Mouse (Mus musculus): ENCODE data around the gene Atf7. TPM values are rescaled to one million over a fixed set of nuclear protein-coding genes. Genes with fewer than 3 reads are reported as not detected.

Gene Atf7
- total RNA-seq, 2 experiments from 2014 or later = 34.2 to 50.8 TPM

- DNase-seq (ENCODE audit: extremely low spot score in 1 of 2, low spot score in 1 of 2) = no peak
Observed at GRCm38 (mm10) chr15:102503447-102503846, 121.8 kb downstream of the Atf7 start, which contains the start of gene Gm10337. Gene Gm10337 (plus strand): TSS chr15:102503722.

DNA sequence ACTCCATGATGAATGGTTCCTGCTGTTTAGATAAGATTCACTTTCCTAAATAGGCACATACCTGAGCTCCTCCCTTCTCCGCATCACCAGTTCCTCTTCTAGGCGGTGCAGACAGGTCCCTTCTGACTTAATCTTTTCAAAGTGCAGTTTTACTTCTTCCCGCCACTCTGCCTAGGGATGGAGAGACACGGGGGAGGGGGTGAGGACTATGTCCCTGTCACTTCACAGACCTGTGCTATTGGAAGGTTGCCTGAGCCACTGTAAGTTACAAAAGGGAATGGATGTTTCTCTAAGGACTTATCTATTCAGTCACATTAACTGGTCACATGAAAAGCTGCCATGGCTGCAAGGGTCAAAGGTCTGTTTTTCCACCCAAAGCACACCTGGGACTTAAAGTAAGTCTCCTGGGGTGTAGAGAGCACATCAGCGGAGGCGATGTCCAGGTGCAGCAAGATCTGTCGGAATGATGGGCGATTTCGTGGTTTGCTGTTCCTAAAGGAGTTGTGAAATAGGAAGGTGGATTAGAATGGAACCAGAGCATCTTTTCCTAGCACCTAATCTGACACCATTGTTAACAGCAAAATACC is 122.9 kb downstream of the Atf7 start:
- no peak for DNase-seq (ENCODE audit: extremely low spot score in 1 of 2, low spot score in 1 of 2)

DNA sequence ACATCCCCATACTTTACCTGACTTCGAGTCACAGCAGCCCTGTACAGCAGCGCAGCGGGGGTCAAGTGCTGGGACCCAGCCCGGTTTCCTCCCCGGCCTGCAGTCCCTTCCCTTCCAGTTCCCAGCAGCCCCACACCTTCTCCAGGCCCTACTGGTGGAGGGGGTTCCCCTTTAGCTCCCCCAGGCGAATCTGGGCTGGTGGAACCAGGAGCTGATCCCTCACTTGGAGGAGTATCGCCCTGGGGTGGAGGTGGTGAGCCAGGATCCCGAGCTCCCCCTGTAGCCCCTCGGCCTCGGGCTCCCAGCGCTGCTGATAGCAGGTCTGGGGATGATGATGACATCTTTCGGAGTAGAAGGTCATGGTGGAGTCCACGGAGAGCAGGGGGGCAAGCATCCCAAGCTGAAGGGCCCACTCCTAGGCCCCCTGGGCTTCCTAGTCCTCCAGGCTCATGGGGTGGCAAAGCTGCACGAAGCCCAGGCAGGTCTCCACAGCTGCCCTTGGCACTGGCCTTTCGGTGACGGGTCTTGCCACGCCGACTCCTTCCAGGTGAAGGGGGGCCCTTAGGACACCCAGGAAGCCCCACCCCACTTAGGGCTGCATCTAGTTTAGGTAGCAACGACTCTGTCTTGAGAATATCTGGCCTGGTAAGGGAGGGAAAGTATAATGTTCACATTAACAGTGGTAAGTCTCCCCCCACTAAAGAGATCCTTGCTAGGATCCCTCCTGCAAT is 124.0 kb downstream of the Atf7 start:
- DNase-seq (ENCODE audit: extremely low spot score in 1 of 2, low spot score in 1 of 2) = no peak

- no peak for DNase-seq (ENCODE audit: extremely low spot score in 1 of 2, low spot score in 1 of 2)
Observed at GRCm38 (mm10) chr15:102500479-102500878, 124.8 kb downstream of the Atf7 start.

- DNase-seq (ENCODE audit: extremely low spot score in 1 of 2, low spot score in 1 of 2) = no peak
Observed at GRCm38 (mm10) chr15:102499851-102500250, 125.4 kb downstream of the Atf7 start.

DNA sequence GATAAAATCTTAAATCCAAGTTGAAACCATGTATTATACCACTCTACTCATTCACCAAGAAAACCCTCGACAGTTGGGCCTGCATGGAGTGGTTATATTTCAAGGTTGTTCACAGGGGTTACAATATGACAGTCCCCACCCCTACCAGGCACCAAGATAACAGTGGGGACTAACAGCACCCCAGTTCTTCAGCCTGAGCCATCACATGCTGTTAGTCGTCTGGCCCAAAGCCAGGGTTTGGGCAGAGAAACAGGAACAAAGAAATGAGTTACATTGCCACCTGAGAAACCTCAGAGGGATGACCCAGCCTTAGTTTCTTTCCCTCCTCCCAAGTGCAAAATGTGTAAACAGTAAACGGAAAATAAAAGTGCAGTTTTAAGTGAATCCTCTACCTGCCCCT is 125.9 kb downstream of the Atf7 start:
- no peak for DNase-seq (ENCODE audit: extremely low spot score in 1 of 2, low spot score in 1 of 2)

GRCm38 (mm10) chr15:102498322-102498721 is 126.9 kb downstream of the Atf7 start:
- no peak for DNase-seq (ENCODE audit: extremely low spot score in 1 of 2, low spot score in 1 of 2)

DNA sequence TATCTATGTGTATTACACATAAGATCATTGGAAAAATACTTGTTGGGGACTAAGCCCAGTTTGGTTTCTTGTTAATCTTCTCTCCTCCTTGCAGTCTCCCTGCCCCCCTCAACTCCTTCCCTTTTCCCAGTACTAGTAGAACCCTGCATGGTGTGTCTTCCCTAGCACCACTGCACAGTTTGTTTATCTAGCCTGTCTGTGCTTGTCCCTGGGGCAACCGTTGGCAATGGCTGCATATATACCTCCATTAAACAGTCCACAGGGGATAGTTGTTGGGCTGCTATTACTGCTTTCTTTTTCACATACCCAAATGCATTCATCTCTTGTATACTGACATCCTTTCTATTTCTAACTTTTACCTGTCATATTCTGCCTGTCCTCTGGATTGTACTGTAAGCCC is 137.6 kb downstream of the Atf7 start:
- DNase-seq (ENCODE audit: extremely low spot score in 1 of 2, low spot score in 1 of 2) = no peak

- DNase-seq (ENCODE audit: extremely low spot score in 1 of 2, low spot score in 1 of 2) = no peak
Observed at GRCm38 (mm10) chr15:102485853-102486252, 139.4 kb downstream of the Atf7 start.

- no peak for DNase-seq (ENCODE audit: extremely low spot score in 1 of 2, low spot score in 1 of 2)
Observed at GRCm38 (mm10) chr15:102483136-102483535, 142.1 kb downstream of the Atf7 start.

Small RNAs within 50 kb of the gene (microRNA-seq; reads per million reads assigned to microRNA genes)
- 0.18 to 0.20 reads per million in 2 experiments for gene Mir688

Other genes starting within 250 kb of the Atf7 start
- gene Sp1, start 219.3 kb downstream of the Atf7 start, total RNA-seq (2021) = 10 to 100 TPM; 22.5 to 24.2 TPM
- under 1 TPM; 0.80 to 0.91 TPM for gene Amhr2, start 180.1 kb downstream of the Atf7 start, total RNA-seq (2021)
- gene Prr13, start 166.4 kb downstream of the Atf7 start, total RNA-seq (2021) = 10 to 100 TPM; 32.2 to 36.9 TPM
- 100 to 1,000 TPM; 449 to 472 TPM for gene Pcbp2, start 154.9 kb downstream of the Atf7 start, total RNA-seq (2021)
- not detected for gene Gm10337, start 121.7 kb downstream of the Atf7 start, total RNA-seq (2021)
- gene Map3k12, start 108.4 kb downstream of the Atf7 start, total RNA-seq (2021) = 100 to 1,000 TPM in 1 of 2 experiments, 10 to 100 TPM in 1; 94.0 to 102 TPM
- gene Tarbp2, start 107.3 kb downstream of the Atf7 start, total RNA-seq (2021) = 10 to 100 TPM; 32.8 to 40.4 TPM
- gene Npff, start 100.5 kb downstream of the Atf7 start, total RNA-seq (2021) = 1 to 10 TPM; 2.1 to 3.0 TPM
- gene Gm28047, start 397 bp downstream of the Atf7 start, total RNA-seq (2021) = 1 to 10 TPM; 1.5 to 3.6 TPM
- 10 to 100 TPM; 11.4 to 13.4 TPM for gene Atp5g2, start 46.9 kb upstream of the Atf7 start, total RNA-seq (2021)
- gene Calcoco1, start 96.7 kb upstream of the Atf7 start, total RNA-seq (2021) = 10 to 100 TPM; 85.8 to 91.4 TPM